Mouse (Mus musculus): ENCODE measurements at regions not wholly inside any gene's neighbourhood (a gene's known extent, or its start where the extent isn't known, plus 50 kb on each side); places are given as distances from the start of the nearest gene placed in this dataset.

GRCm38 (mm10) chr3:144255596-144256550, 50.9 kb upstream of the Lmo4 start:
- DNase-seq (ENCODE audit: low read depth, low spot score) = no peak

All from ZHBTc4 (cell line).